In genomic region chr2:9481678-9482345, GRCm38 (mm10) we compare ENCODE assay signal across 13 mouse cellular contexts.
"Had no signal": no experiment of that assay in that cellular context is flagged by ENCODE, and none has a peak within 500 bp of the region (broad histone marks: within the 10 kb centered on the region; RNA-seq: fewer than 3 reads in every experiment).

No protein-coding gene starts in this region.

- DNase-seq: kidney, postnatal 14 days; left cerebral cortex, postnatal 4 days; lung, adult 2 months; lung, postnatal 14 days; right cerebral cortex, adult 18-20 months; spleen, adult 18-20 months; thymus, adult 18-20 months; thymus, postnatal 36 days had no signal

- H3K4me1 ChIP-seq: kidney, embryonic 15.5 days; limb, embryonic 13.5 days; liver, embryonic 15.5 days; midbrain, embryonic 12.5 days; neural tube, embryonic 15.5 days had no signal

- H3K4me3 ChIP-seq: kidney, embryonic 15.5 days; limb, embryonic 13.5 days; liver, embryonic 15.5 days; midbrain, embryonic 12.5 days; neural tube, embryonic 15.5 days had no signal

- H3K27ac ChIP-seq: kidney, embryonic 15.5 days; limb, embryonic 13.5 days; liver, embryonic 15.5 days; midbrain, embryonic 12.5 days; neural tube, embryonic 15.5 days had no signal
